Mouse (Mus musculus) yolk sac, embryonic 10.5 days (tissue): ENCODE data around the gene Bok.
"Not testable (repeated sequence)": the region's sequence is repeated elsewhere in the genome, so short reads cannot be mapped to it uniquely, and the experiment has no call there.

Source experiments
- DNase-seq: peaks from one replicate; pipeline ENCODE4 v3.0.0-alpha.2; 2017; ENCODE audit warnings: low spot score

The Bok gene

GRCm38 (mm10) chr1:93685401-93686244 is at the start of gene Bok:
Gene Bok, plus strand, starts transcription at chr1:93685660.
- peak; percentile 66 for DNase-seq

DNA sequence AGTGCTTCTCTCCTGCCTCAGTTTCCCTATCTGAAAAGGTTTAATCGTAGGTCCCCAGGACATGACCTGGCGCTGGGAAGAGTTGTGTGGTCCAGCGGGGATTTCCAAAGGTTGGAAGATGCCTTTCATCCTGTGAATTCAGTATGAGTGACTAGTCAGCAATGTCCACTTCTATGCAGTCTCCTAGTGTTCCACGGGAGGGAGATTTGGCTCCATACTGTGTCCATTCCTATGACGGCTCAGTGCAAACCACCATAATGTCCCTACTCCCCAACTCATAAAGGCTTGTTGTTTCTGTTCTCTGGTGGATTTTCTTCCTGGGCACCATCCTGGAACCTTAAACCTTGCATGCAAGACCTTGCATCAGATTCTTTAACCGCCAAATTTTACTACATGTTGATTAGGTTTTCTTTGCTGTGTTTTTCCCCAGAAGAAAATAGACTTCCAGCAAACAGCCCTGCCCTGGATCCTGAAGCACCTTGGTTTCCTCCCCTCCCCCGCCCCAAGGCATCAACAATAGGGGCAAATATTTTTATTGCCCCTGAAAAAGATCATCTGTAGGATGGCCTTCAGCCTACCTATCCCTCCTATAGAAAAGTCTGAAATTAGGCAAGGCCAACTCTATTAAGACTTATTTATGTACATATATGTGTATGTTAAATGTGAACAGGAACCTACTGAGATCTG is 49.1 kb upstream of the Bok start:
- DNase-seq, result no peak

- DNase-seq, result no peak
These were observed 43.5 kb upstream of the Bok start for GRCm38 (mm10) chr1:93641978-93642377.

GRCm38 (mm10) chr1:93642692-93643091 is 42.8 kb upstream of the Bok start:
- no peak for DNase-seq

DNA sequence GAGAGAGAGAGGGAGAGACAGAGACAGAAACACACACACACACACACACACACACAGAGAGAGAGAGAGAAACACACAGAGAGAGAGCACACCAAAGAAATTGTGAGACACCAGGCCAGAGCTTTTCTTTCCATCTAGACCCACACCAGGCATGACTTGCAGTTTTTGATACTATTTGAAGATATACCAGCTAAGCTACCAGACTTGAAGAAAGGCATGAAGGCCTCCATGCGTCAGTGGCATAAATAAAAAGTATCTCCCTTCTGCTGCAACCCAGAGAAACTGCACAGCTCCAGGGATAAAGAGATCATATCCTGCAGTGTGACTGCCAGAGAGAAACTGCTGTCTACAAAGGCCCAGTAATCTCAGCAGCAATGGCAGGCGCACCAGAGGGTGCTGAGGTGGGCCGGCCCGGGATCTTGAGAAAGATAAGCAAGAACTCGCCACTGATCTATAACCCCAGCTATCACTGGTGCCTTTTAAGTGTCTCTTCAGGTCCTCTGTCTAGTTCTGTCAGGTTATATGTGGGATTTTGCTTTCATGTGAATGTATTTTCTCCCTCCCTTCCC is 35.8 kb upstream of the Bok start:
- DNase-seq, result no peak

- no peak for DNase-seq
These were observed 31.2 kb upstream of the Bok start for GRCm38 (mm10) chr1:93654275-93654674.

- DNase-seq, result no peak
These were observed 30.7 kb upstream of the Bok start for GRCm38 (mm10) chr1:93654798-93655197.

DNA sequence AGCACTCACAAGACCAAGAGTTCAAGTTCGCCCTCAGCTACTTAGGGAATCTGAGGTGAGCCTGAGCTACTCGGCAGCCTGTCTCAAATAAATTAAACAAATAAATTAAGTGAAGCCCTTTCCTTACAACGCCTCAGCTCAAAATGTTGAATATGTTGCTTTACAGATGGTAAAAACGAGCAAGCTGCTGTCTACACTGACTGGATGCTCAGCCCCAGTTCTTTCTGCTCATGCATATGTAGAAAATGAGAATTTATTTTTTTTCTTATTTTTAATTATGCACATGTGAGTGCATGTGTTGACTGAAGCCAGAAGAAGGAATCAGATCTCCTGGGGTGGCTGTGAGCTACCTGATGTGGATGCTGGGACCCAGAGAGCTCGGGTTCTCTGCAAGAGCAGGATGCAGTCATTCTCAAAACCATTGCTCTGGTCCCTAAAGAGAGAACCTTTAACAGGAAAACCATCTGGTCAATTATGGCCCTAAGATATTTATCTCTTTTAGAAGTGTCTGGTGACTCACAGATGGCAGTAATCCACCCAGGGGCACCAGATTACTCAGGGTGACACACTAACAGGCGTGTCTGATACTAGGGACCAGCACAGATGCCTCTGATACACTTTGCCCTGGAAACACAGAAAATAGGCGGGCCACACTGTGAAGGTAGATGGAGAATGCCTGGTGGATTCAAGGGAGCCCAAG is 29.0 kb upstream of the Bok start:
- DNase-seq, result no peak

DNA sequence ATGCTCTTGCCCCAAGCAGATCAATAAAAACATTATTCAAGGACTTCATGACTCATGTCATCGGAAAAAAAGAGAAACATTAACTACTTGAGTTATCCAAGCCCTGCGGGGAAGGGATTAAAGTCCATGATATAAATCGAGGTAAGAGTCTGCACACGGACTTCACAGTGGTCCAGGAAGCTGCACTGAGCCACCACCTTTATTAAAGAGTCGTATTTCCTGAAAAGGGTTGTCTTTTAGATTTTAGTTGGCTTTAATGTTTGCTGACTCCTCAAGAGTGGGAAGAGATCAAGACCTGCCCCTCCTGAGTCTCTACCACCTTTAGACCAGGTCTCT is 28.5 kb upstream of the Bok start:
- DNase-seq, result no peak

GRCm38 (mm10) chr1:93658559-93658958 is 26.9 kb upstream of the Bok start, which contains the start of gene Stk25:
Gene Stk25, minus strand, starts transcription at chr1:93658659.
- not testable (repeated sequence) for DNase-seq

DNA sequence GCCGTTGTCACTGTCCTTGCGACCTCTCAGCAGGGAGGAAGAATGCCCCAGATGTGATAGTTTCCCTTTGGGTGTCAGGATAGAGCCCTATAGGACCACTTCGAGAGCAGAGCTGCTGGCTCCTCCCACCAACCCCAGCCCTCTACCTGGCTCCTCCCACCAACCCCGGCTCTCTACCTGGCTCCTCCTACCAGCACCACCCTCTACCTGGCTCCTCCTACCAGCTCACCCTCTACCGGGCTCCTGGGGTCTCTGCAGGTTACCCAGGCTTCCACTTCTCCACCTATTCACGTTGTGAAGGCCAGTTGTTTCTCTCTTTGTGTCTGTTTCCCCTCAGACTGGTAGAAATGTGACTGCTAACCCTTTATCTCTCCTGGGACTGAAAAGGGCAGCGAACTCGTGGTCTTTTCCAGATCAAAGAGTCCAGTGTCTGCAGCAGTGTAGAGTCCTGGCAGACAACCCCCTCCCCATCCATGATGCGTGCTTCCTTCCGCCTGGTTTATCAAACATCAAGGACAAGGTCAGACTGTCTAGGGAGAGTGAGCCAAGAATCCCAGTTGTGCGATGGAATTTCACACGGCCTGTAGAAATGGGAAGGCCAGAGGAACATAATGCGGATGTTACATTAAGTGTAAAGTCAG is 17.6 kb upstream of the Bok start:
- DNase-seq, result peak; percentile 20

DNA sequence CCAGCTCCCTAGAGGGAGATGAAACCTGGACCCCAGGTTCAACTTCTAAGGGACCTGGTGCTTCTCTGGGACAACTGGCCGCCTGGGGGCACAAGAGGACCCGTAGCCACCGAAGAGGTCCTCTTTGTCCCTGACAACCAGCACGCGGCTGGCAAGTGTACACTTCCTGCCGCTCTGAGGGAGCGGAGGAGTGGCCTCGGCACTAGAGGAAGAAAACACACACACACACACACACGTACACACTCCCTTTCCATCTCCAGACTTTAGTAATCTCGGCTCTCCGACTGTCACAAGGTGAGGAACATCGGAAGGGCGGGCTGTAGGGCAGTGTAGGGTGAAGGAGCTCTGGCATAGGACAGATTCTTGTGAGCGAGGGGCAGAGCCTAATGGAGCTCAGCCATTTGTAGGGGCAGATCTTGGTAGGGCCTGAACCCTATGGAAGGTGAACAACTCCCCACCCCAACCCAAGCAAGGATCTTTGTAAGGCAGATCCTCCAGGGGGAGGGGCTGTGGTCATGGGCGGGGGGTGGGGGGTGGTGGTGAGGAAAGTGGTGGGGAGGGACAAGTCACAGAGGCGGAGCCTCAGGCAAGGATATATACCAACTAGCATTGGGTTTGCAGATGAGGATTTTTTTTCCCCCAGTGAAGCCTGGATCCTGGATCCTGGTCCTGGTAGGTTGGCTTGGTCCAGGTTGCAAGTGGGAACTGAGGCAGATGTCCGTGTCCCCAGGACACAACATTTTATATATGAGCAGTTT is 16.5 kb upstream of the Bok start:
- peak; percentile 76 for DNase-seq

- no peak for DNase-seq
These were observed 15.5 kb upstream of the Bok start for GRCm38 (mm10) chr1:93669941-93670340.

DNA sequence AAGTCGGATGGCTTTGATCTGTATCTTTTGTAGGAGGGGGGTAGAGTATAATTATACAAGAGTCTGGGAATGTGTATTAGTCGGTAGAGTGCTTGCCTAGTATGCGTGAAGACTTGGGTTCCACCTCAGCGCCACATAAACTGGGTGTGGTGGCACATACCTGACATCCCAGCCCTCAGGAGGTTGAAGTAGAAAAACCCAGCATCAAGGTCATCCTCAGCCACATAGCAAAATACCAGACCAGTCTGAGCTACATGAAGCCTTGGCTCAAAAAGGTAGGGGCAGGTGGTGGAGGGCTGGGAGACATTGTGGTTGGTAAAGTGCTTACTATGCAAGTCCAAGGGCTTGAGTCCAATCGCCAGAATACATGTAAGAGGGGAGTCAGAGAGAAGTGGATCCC is 12.8 kb upstream of the Bok start:
- no peak for DNase-seq

- no peak for DNase-seq
These were observed 7.1 kb upstream of the Bok start for GRCm38 (mm10) chr1:93678386-93678785.

DNA sequence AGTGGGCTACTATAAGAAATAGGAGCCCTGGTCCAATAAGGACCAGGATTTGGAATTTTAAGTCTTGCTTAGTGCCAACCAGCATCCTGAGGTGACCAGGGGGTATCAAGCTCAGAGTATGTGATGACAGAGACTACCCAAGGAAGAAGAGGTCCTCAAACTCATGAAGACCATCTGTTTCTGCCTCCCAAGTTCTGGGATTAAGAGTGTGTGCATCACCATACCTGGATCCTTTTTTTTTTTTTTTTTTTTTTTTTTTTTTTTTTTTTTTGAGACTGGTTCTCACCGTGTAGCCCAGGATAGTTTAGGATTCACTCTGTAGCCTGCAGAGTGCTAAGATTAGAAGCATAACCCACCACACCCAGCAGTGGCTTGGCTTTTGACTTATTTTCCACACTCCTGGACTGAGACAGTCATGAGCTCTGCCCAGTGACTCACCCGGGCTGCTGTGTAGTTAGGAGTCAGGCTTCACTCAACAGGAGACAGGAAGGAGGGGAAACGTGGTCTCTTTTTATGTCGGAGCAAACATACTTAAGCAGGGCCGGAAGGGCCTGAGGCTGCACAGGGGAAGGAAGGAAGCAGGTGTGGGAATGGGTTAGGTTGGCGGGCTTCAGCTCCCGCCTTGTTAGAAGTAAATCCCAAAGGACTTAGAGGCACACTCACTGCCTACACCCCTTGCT is 5.4 kb upstream of the Bok start:
- DNase-seq, result no peak

- DNase-seq, result peak; percentile 54
These were observed 943 bp downstream of the Bok start for GRCm38 (mm10) chr1:93686245-93686960.

DNA sequence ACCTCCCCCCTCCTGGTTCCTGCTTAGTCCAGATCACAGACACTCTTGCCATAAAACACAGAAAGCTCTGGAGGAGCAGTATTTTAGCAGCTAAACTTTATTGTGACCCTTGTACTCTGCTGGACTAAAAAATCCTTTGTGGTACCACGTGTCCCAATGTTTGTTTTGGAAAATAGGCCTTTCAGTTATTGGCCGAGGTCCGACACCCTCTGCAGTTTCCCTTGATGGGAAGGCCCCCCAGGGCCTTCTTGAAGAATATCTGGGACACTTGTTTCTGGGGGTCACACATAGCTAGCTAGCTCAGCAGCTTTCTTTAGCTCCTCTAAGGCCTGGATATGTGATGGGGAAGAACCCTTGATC is 1.5 kb downstream of the Bok start:
- DNase-seq, result no peak

- DNase-seq, result no peak
These were observed 2.7 kb downstream of the Bok start for GRCm38 (mm10) chr1:93688154-93688553.

GRCm38 (mm10) chr1:93689901-93690496 is 4.5 kb downstream of the Bok start:
- DNase-seq, result no peak
